Mouse (Mus musculus): ENCODE measurements around the gene Anks3.

Gene Anks3

GRCm38 (mm10) chr16:4894201-4894908, 69.7 kb downstream of the Anks3 start:
- no peak for DNase-seq

DNA sequence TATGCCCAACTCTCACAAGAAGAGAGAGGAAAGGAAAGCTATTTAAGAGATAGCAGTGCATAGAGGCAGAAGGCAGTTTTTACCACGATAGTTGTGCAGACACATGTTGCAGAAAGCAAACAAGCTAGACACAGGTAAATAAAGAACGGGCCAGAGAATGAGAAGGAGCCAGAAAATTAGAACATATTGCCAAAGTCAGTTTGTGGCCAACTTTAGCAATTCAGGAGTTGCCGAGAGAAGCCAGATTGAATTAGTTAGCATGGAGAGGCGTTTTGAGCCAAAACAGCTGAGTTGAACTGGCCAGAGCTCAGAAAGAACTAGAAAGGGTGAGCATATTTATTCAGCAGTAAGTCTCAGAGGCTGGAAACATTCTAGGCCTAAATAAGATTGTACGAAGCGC, 71.8 kb downstream of the Anks3 start:
- no peak for DNase-seq

Data from spleen, adult 18-20 months (tissue).